Mouse (Mus musculus) right cerebral cortex, adult 2 months (tissue): ENCODE data around the gene Ttc3.

Experiments
- DNase-seq, 2 experiments: peaks; one replicate each; pipeline ENCODE4 v3.0.0; 2021 to 2022; ENCODE audit warnings: low spot score in 2 of 2

Gene Ttc3

DNA sequence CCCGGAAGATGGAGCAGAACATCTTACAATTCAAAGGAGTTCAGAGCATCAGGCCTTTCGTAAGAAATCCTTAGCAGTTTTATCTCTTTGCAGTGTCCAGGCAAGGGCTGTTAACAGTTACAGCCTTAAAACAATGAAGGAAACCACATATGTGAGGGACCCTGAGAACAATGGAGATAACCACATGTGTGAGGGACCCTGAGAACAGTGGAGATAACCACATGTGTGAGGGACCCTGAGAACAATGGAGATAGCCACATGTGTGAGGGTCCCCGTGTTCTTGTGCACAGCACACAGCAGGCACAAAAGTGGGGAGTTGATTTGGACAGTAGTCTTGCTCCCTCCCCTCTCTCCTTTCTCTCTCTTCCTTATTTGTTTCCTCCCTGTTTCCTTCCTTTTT is 12.3 kb upstream of the Ttc3 start:
- DNase-seq: no peak

GRCm38 (mm10) chr16:94360578-94361350 is 9.7 kb upstream of the Ttc3 start:
- DNase-seq: no peak

- DNase-seq: peak; percentile 87 to 91
These were observed 8.1 kb upstream of the Ttc3 start for GRCm38 (mm10) chr16:94362174-94362873.

DNA sequence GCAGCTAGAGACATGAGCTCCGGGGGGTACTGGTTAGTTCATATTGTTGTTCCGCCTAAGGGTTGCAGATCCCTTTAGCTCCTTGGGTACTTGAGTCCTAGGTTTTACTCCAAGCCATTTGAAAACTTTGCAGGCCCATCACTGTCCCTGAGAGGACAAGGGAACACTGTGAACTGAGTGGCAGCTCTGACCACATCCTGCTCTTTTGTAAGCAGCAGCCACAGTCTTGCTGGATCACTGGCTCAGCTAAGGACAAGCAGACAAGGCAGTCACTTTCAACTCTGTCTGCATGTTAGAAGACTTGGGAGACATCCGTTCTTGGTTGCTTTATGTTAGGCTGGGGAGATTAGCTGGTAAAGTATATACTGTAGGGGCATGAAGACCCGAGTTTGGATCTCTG is 6.6 kb upstream of the Ttc3 start:
- DNase-seq: no peak

DNA sequence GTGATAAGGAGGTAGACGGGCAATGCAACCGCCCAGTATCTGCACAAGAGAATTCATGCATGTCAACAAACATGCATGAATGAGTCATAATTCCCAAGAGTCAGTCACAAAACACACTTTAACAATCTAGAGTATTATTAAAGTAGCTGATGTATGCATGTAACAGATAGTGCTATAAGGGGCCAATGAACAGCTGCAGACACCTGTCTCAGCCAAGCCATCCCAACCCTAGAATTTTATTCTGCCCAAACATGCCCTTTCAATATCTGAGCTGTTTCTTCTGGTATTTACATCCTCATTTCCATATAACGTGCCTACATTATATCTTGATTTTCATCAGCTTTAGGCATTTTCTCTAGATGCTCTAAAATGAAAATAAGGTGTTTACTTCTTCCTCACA is 5.0 kb upstream of the Ttc3 start:
- DNase-seq: no peak

GRCm38 (mm10) chr16:94369596-94370172 is 734 bp upstream of the Ttc3 start:
- no peak for DNase-seq

GRCm38 (mm10) chr16:94370915-94371300 is 490 bp downstream of the Ttc3 start:
- peak in 1 of 2 experiments; percentile 68 for DNase-seq

- DNase-seq: peak; percentile 49 to 70
These were observed 998 bp downstream of the Ttc3 start, which contains the start of gene Pigp for GRCm38 (mm10) chr16:94371301-94371931. Gene Pigp (minus strand): TSS chr16:94371842.

- DNase-seq: no peak
These were observed 9.0 kb downstream of the Ttc3 start for GRCm38 (mm10) chr16:94379386-94379785.

DNA sequence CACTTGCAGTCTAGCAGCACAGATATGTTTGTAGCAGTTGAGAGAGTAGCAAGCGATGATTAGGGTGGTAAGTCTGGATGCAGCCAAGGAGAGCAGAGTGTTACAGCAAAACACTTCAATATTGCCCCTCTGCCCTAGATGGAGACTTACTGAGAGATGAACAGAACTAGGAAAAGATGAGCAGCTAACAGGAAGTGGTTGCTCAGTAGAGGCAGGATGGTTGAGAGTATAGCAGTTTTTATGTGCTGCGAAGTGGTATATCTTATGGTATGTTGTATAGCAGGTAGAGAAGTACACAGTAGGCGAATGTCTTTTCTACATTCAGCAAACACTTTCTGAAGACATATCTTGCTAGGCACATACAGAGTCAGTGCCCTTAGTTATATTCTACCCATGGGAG is 12.9 kb downstream of the Ttc3 start:
- DNase-seq: no peak

GRCm38 (mm10) chr16:94387690-94388089 is 17.3 kb downstream of the Ttc3 start:
- no peak for DNase-seq

- no peak for DNase-seq
These were observed 21.9 kb downstream of the Ttc3 start for GRCm38 (mm10) chr16:94392299-94392698.

DNA sequence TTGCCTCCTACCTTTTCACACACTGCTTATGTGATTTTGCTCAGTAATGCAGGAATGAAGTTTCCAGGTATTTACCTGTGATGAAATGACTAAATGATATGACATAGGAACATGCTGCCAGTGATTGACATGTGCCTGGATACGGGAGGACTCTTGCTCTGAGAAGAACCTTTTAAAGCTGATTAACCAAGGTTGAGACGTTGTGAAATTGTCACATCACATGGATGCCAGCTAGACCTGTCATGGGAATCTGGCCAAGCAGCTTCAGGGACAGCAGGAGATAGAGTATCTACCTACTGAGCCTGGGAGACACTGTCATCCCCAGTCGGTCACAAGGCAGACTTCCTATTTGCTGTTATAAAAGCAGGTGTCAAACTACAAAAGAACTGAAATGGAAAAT is 24.6 kb downstream of the Ttc3 start:
- DNase-seq: no peak

GRCm38 (mm10) chr16:94396641-94397040 is 26.2 kb downstream of the Ttc3 start:
- no peak for DNase-seq

DNA sequence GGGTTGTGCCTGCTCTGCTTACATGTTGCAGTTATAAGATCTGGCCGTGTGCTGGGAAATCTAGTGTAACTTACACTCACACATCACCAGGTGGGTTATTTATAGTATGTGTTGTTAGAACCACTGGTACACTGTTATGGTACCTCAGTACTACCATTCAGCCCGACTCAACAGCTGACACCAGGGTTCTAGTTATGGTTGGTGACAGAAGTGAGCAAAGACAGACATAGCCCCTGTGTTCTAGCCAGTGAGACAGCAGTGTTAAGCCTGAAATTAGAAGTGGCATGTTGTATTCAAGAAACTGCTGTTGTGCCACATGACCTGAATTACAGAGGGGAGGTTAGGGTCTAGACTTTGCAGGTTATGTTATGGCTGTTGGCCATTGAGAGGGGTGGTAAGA is 28.7 kb downstream of the Ttc3 start:
- DNase-seq: no peak

- DNase-seq: no peak
These were observed 31.2 kb downstream of the Ttc3 start for GRCm38 (mm10) chr16:94401636-94402035.

GRCm38 (mm10) chr16:94402185-94402584 is 31.8 kb downstream of the Ttc3 start:
- DNase-seq: no peak

DNA sequence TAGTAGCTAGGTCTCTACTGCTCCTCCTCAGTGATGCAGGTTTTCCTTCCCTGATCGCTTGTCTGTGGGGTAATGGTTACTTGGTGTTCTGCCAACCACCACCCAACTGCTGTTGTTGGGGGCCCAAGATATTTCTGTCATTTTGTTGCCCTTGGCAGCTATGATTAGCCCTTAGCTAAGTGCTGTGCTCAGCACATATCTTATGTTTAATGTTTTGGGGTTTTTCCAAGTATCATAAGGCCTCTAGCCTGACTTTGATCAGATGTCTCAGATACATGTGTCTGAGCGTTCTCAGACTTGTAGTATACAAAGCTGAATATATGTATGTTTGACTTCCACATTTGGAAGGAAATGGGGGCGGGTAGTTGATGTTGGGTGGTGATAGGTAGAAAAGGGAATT is 40.9 kb downstream of the Ttc3 start:
- no peak for DNase-seq

DNA sequence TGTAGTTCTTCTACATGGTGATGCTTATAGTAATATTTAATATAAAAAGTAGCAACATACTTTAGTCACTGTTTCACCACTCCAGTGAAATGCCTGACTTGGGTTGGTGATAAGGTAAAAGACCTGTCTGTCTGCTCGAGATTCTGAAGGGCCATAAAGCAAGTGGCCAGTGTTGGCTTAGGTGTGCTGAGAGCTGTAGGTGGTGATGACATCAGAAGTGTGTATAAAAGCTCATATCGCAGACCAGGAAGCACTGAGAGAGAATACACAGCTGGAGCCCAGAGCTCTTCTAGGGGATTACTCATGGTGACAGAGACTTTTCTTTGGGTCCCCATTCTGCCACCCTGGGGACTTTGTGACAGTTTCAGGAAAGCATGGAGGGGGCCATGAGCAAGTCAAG is 41.8 kb downstream of the Ttc3 start:
- DNase-seq: no peak

- no peak for DNase-seq
These were observed 42.3 kb downstream of the Ttc3 start for GRCm38 (mm10) chr16:94412760-94413159.

DNA sequence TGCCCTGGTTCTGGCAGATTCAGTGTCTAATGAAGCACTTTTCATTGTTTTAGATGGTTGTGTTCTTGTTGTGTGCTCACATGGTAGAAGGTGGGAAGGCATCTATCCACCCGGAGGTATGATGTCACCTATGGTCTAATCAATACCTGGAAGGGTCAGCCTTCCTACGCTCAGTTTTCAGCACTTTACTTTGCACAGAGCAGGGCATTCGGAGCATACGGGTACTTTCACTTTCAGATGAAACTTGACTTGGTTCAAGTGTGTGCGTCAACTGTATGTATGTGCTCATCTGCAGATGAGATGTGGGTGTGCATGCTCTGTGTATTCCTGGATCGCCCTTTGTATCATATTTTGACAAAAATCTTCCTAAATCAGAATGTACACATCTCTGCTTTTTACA is 43.7 kb downstream of the Ttc3 start:
- DNase-seq: no peak

GRCm38 (mm10) chr16:94420498-94420897 is 50.1 kb downstream of the Ttc3 start:
- no peak for DNase-seq
